Mouse (Mus musculus) myocyte (in vitro differentiated cells): Measurements from ENCODE around the gene Ercc4.

Experiments used
- CEBPB ChIP-seq: IDR thresholded peaks from 2 replicates; pipeline ENCODE4 v1.6.1; 2011; ENCODE audit warnings: mild to moderate bottlenecking, moderate library complexity; ENCODE audit not compliant: poor library complexity, insufficient read depth, severe bottlenecking
- E2F4 ChIP-seq: IDR thresholded peaks from one replicate; pipeline ENCODE4 v1.6.1; 2011; ENCODE audit warnings: mild to moderate bottlenecking, control low read depth, moderate library complexity; ENCODE audit not compliant: insufficient read depth
- MAX ChIP-seq: IDR thresholded peaks from one replicate; pipeline ENCODE4 v1.6.1; 2011; ENCODE audit warnings: low read depth, mild to moderate bottlenecking, control low read depth
- MYOD1 ChIP-seq, 3 experiments: IDR thresholded peaks; one replicate each; pipeline ENCODE4 v1.6.1; 2011; ENCODE audit warnings: control low read depth in 2 of 3, low read depth in 2 of 3, mild to moderate bottlenecking in 2 of 3, moderate library complexity in 1 of 3; ENCODE audit not compliant: insufficient read length in 2 of 3, control insufficient read depth in 1 of 3
- MYOG ChIP-seq, 3 experiments: IDR thresholded peaks; one replicate each; pipeline ENCODE4 v1.6.1; 2011; ENCODE audit warnings: control low read depth in 2 of 3, low read depth in 2 of 3, mild to moderate bottlenecking in 2 of 3; ENCODE audit not compliant: insufficient read length in 2 of 3, control insufficient read depth in 1 of 3, insufficient read depth in 1 of 3
- POLR2A ChIP-seq: IDR thresholded peaks from one replicate; pipeline ENCODE4 v1.6.1; 2011; ENCODE audit warnings: low read depth, mild to moderate bottlenecking, control low read depth, moderate library complexity; ENCODE audit not compliant: insufficient read length
- POLR2AphosphoS2 ChIP-seq: IDR thresholded peaks from one replicate; pipeline ENCODE4 v1.6.1; 2011; ENCODE audit warnings: low read depth, control low read depth; ENCODE audit not compliant: insufficient read length
- REST ChIP-seq: IDR thresholded peaks from one replicate; pipeline ENCODE4 v1.6.1; 2011; ENCODE audit warnings: mild to moderate bottlenecking, control low read depth, moderate library complexity; ENCODE audit not compliant: insufficient read depth, insufficient read length
- SRF ChIP-seq: IDR thresholded peaks from one replicate; pipeline ENCODE4 v1.6.1; 2011; ENCODE audit warnings: low read depth; ENCODE audit not compliant: control insufficient read depth, insufficient read length
- TCF12 ChIP-seq: IDR thresholded peaks from one replicate; pipeline ENCODE4 v1.6.1; 2011; ENCODE audit warnings: mild to moderate bottlenecking, control low read depth; ENCODE audit not compliant: poor library complexity, insufficient read depth, severe bottlenecking
- TCF3 ChIP-seq: IDR thresholded peaks from one replicate; pipeline ENCODE4 v1.6.1; 2011; ENCODE audit warnings: low read depth, control low read depth; ENCODE audit not compliant: insufficient read length
- USF1 ChIP-seq: IDR thresholded peaks from one replicate; pipeline ENCODE4 v1.6.1; 2011; ENCODE audit warnings: low read depth, mild to moderate bottlenecking, control low read depth, moderate library complexity

DNA sequence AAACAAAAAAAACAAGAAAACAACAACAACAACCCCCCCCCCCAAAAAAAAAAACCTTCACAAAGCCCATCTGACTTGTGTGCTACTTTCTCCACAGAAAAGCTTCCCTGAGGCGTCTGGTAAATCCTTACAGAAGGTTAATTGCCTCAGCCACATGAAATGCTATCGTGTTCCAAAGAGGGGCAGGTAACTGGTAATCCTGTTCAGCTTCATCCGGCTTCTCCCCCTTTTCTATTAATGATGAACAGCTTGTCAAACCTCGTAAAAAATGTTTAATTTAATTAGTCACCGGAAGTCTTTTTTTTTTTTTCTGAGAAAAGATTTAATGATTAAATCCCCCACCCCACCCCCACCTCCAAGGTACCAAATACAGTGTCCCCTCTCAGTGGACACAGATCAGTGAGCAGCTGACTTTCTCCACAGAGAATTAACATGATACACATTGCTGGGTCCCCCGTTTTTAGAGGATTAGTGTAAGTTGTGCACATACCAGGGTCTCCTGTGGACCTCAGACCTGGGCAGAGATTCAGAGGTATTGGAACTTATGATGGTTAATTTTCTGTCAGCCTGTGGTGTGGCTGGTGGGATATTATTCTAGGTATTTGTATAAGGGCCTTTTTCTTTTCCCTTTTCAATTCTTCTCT is 26.2 kb upstream of the Ercc4 start:
- TF ChIP-seq TCF12 (no peak), POLR2A (no peak), SRF (no peak), USF1 (no peak), MAX (no peak), CEBPB (no peak), MYOG (IDR thresholded peaks at IDR 0.05; ENCODE audit: control insufficient read depth in 1 of 3, insufficient read depth in 1 of 3, insufficient read length in 2 of 3, low read depth in 2 of 3) (no peak), MYOD1 (IDR thresholded peaks at IDR 0.05; ENCODE audit: control insufficient read depth in 1 of 3, insufficient read length in 2 of 3, low read depth in 2 of 3) (no peak), E2F4 (no peak), REST (no peak), POLR2AphosphoS2 (no peak), TCF3 (no peak)
